Mouse (Mus musculus): ENCODE data around the gene B4galt4.

- no peak for TF ChIP-seq TCF12 (IDR thresholded peaks at IDR 0.05; ENCODE audit: low read depth, low read length)
- no peak for TF ChIP-seq TBP (IDR thresholded peaks at IDR 0.05; ENCODE audit: low read depth, low read length)
- TF ChIP-seq POLR2AphosphoS5 (IDR thresholded peaks at IDR 0.05; ENCODE audit: borderline replicate concordance, low read depth, low read length) = no peak
- TF ChIP-seq POLR2A (IDR thresholded peaks at IDR 0.05; ENCODE audit: control insufficient read depth in 1 of 2, insufficient read depth in 1 of 2, low read depth in 1 of 2, low read length in 2 of 2, poor library complexity in 1 of 2) = no peak
- no peak for TF ChIP-seq CTCF (IDR thresholded peaks at IDR 0.05 in 2 of 3, conservative IDR thresholded peaks at IDR 0.05 in 1 of 3; ENCODE audit: control insufficient read depth in 1 of 3, insufficient read depth in 1 of 3, low read depth in 2 of 3, low read length in 3 of 3, poor library complexity in 1 of 3, severe bottlenecking in 1 of 3)
- TF ChIP-seq MAZ (IDR thresholded peaks at IDR 0.05; ENCODE audit: low read depth, low read length) = no peak
- no peak for TF ChIP-seq GATA1 (IDR thresholded peaks at IDR 0.05; ENCODE audit: low read depth, low read length)
- TF ChIP-seq CHD1 (IDR thresholded peaks at IDR 0.05; ENCODE audit: low read depth, low read length) = no peak
- TF ChIP-seq HCFC1 (IDR thresholded peaks at IDR 0.05; ENCODE audit: low read depth, low read length) = no peak
- no peak for TF ChIP-seq TAL1 (IDR thresholded peaks at IDR 0.05; ENCODE audit: low read length)
- TF ChIP-seq SMC3 (IDR thresholded peaks at IDR 0.05; ENCODE audit: low read depth, low read length) = no peak
Measured at GRCm38 (mm10) chr16:38701492-38702185, 40.4 kb upstream of the B4galt4 start.
